Mouse (Mus musculus): ENCODE measurements at regions not wholly inside any gene's neighbourhood (a gene's known extent, or its start where the extent isn't known, plus 50 kb on each side); places are given as distances from the start of the nearest gene placed in this dataset.

DNA sequence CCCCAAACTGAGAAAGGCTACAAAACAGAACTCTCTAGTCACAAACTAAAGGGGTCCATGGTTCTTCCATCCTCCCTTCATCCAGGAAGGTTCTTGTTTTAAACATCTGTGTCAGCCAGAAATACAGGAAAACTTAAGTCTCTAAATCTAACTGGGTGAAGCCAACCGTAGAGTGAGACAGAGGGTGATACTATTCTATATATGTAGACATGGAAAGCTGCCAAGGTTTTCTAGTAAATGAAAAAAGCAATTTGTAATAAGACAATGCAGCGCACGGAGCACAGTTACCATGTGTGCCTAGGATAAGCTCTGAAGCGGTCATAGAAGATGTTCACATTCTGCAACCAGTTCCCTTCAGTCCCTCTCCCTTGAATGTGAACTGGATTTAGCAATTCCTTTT is 55.4 kb downstream of the Ppp1r3c start:
- DNase-seq (ENCODE audit: inconsistent age in 2 of 2, low spot score in 1 of 2): no peak

DNA sequence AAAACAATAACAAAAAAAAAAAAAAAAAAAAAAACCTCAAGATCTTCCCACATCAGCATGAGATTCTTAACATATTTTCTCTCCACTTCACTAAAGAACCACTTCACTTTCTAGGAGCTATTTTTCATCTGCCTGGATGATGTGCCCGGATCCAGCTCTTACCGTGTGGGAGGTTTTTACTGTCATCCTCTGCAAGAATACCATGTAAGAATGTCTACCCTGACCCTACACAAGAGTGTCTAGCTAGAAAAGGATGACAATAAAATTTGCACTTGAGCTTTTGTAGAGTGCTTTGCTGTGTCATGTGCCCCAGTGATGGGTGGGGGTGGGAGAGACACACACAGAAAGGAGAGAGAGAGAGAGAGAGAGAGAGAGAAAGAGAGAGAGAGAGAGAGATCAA is 56.1 kb downstream of the Ppp1r3c start:
- DNase-seq (ENCODE audit: inconsistent age in 2 of 2, low spot score in 1 of 2): no peak

DNA sequence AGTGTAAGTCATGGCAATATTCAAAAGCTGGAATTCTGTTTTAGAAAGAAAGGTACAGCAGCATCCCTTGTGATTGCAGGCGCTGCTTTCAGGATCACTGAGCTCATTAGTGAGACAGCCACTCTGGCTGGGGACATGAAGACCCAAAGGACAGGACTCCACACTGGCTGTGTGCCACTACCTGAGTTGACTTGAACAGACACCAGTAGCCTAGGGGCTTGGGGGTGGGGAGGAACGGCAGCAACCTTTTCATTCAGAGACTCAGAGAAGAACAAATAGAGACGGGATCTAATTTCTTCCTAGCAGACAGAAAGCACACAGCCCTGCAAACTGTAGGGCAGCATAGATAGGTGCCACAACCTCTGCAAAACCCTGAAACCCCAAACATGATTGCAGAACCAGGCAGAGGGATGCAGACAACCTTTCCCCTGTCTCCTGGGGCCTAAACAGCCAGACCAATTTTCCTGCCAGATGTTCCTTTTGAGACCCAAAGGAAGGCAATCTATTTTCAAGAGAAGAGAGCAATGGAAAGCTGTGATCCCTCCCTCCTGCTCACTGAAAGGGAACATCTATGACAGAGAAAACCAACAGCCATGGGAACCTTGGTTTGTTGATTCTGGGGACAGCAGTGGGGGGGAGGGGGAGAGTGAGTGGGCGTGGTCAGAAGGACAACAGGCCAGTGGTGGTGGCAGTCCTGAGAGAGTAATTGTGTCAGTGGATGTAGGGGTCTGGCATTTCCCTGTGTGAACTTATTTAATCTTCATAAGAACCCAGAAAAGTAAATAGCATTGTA is 57.2 kb downstream of the Ppp1r3c start:
- peak; percentile 44 to 65 for DNase-seq (ENCODE audit: inconsistent age in 2 of 2, low spot score in 1 of 2)

DNA sequence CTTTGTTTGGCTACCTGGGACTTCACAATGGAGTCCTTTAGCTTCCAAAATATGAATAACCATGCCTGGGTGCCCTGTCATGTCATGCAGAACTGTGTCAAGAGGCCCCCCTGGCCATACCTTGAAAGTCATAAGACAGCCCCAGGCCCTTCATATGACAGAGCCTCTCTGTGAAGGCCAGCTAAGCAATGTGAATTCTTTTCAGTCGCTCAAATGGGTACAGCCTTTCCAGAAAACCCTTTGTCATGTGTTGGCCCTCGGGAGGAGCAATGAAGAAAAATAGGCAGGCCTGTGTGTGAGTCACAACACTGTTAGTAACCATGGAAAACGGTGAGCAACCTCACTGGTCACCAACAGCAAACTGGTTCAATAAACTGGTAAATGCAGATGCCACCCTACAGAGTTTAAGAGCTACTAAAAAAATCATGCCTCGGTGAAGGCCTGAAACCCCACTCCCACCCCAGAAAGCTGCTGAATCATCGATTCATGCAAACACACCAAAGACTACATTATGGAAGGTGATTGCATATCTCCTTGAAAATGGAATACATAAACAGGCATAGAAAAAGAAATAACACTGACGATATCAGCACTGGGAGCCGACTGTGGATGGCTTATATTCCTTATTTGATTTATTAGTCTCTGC is 57.9 kb downstream of the Ppp1r3c start:
- peak in 1 of 2 experiments; percentile 71 for DNase-seq (ENCODE audit: inconsistent age in 2 of 2, low spot score in 1 of 2)

GRCm38 (mm10) chr19:36677101-36678081 is 59.1 kb downstream of the Ppp1r3c start:
- DNase-seq (ENCODE audit: inconsistent age in 2 of 2, low spot score in 1 of 2): peak; percentile 19 to 74

DNA sequence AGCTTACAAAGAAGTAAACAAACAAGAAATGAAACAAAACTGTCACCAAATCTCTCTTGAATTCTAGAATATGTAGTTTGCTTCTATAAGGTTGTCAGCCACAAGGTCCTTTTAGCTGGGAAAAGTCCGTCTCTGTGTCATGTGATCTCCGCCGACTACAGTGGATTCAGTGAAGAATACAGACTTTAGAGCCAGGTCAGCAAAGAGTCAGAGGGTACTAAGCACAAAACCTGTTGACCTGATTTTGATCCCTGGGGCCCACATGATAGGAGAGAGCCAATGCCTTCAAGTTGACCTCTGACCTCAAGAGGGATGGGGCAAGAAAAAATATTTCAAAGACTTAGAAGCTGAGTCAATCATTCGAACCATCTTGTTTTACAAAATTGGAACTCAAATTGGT is 61.5 kb downstream of the Ppp1r3c start:
- DNase-seq (ENCODE audit: inconsistent age in 2 of 2, low spot score in 1 of 2): no peak

- DNase-seq (ENCODE audit: inconsistent age in 2 of 2, low spot score in 1 of 2): no peak
Observed at GRCm38 (mm10) chr19:36670813-36671212, 65.6 kb downstream of the Ppp1r3c start.

Data from adrenal gland, adult (tissue).